Mouse (Mus musculus) midbrain, embryonic 15.5 days (tissue): ENCODE measurements around the gene Hk2. TPM values are rescaled to one million over a fixed set of nuclear protein-coding genes. Genes with fewer than 3 reads are reported as not detected.

Source experiments
- ATAC-seq: fragments of 200-750 bp; cut with Nextera tagmentation; replicated peaks from 2 replicates; pipeline ENCODE4 v1.8.0; 2017; ENCODE audit warnings: moderate TSS enrichment
- H3K27ac ChIP-seq: fragments of 300-500 bp; sonication (generic); 2 replicates; pipeline ENCODE4 v1.5.1; 2015; ENCODE audit warnings: mild to moderate bottlenecking, inconsistent platforms
- H3K27me3 ChIP-seq: fragments of 300-500 bp; sonication (generic); replicated peaks from 2 replicates; pipeline ENCODE4 v1.6.1; 2015; ENCODE audit warnings: inconsistent platforms
- H3K36me3 ChIP-seq: fragments of 300-500 bp; sonication (generic); replicated peaks from 2 replicates; pipeline ENCODE4 v1.6.1; 2015; ENCODE audit warnings: inconsistent platforms
- H3K4me1 ChIP-seq: fragments of 300-500 bp; sonication (generic); 2 replicates; pipeline ENCODE4 v1.6.1; 2015; ENCODE audit warnings: inconsistent platforms
- H3K4me2 ChIP-seq: fragments of 300-500 bp; sonication (generic); 2 replicates; pipeline ENCODE4 v1.6.1; 2015; ENCODE audit warnings: inconsistent platforms, mild to moderate bottlenecking, moderate library complexity
- H3K4me3 ChIP-seq: fragments of 300-500 bp; sonication (generic); 2 replicates; pipeline ENCODE4 v1.5.1; 2015; ENCODE audit warnings: mild to moderate bottlenecking, inconsistent platforms
- H3K9ac ChIP-seq: fragments of 300-500 bp; sonication (generic); 2 replicates; pipeline ENCODE4 v1.6.1; 2015; ENCODE audit warnings: mild to moderate bottlenecking, inconsistent platforms
- H3K9me3 ChIP-seq: fragments of 300-500 bp; sonication (generic); 2 replicates; pipeline ENCODE4 v1.6.1; 2016; ENCODE audit warnings: inconsistent platforms
- WGBS: fragments of 180-500 bp; shearing (Covaris S2); methylation state at CpG from one replicate; pipeline ENCODE4 v1.1.7; 2015; ENCODE audit warnings: mixed read lengths; 5-methylcytosine and 5-hydroxymethylcytosine counted together
- polyA plus RNA-seq: library from polyadenylated mRNA; unstranded; fragments of >200 nt; fragmentation: Nextera tagmentation; extraction: Ambion mirVana; gene quantifications from 2 replicates; pipeline ENCODE4 v1.2.1, GENCODE M21; 2015

Hk2 gene
- polyA plus RNA-seq, 1 experiment from 2014 or later, result 2.2 TPM

- Histone ChIP-seq H3K4me1 (no peaks in the 10 kb centered on the region), H3K4me3 (no peak overlapping the region), H3K9me3 (no peaks in the 10 kb centered on the region), H3K9ac (no peak overlapping the region), H3K4me2 (no peak overlapping the region), H3K36me3 (no peaks in the 10 kb centered on the region), H3K27me3 (no peaks in the 10 kb centered on the region), H3K27ac (no peak overlapping the region)
- 73% methylated on average over 4 of the region's 4 CpGs for WGBS
- ATAC-seq, result no peak
Observed at GRCm38 (mm10) chr6:82766636-82767035, 7.6 kb downstream of the Hk2 start.

- Histone ChIP-seq H3K4me3 (no peak overlapping the region), H3K36me3 (no peaks in the 10 kb centered on the region), H3K4me2 (no peak overlapping the region), H3K9ac (no peak overlapping the region), H3K4me1 (no peaks in the 10 kb centered on the region), H3K9me3 (no peaks in the 10 kb centered on the region), H3K27ac (no peak overlapping the region), H3K27me3 (no peaks in the 10 kb centered on the region)
- WGBS, result 99% methylated on average over 2 of the region's 2 CpGs
- ATAC-seq, result no peak
Observed at GRCm38 (mm10) chr6:82765261-82765660, 9.0 kb downstream of the Hk2 start.

DNA sequence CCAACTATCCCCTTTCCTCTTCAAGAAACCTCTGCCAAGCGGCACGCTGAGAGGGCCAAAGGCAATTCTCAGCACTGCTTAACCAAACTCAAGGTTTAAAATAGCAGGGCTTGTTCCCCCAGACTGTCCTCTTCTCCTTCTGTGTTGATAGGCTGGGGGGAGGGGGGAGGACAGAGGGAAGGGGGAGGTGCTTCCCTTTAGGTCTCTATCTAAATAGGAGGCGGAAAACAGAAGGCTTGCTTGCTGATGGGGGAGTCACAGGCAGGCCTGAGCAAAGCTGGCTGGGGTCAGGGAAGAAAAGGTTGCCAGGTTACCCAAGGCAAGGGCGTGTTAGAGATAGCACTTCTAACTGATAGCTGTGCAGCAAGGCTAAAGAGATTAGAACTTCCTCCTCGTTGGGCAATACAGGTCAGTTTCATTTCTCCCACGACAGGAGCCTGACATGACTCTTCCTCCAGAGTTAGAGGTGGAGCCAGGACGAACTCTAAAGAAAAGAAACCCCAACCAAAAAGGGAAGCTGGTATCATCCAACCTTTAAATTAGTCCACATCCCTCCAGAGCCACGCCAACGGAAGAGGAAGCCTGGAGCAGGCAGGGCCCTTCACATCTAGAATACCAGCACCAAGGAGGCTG is 10.3 kb downstream of the Hk2 start:
- 45% methylated on average over 9 of the region's 9 CpGs for WGBS
- Histone ChIP-seq H3K9ac (no peak overlapping the region), H3K36me3 (no peaks in the 10 kb centered on the region), H3K4me2 (no peak overlapping the region), H3K4me3 (no peak overlapping the region), H3K27me3 (no peaks in the 10 kb centered on the region), H3K27ac (no peak overlapping the region), H3K4me1 (no peaks in the 10 kb centered on the region), H3K9me3 (no peaks in the 10 kb centered on the region)
- no peak for ATAC-seq

- H3K4me2 ChIP-seq, result no peak overlapping the region
- ATAC-seq, result no peak
- H3K9ac ChIP-seq, result no peak overlapping the region
- H3K4me3 ChIP-seq, result no peak overlapping the region
- WGBS, result 66% methylated on average over 2 of the region's 2 CpGs
- no peaks in the 10 kb centered on the region for H3K9me3 ChIP-seq
- no peak overlapping the region for H3K27ac ChIP-seq
- no peaks in the 10 kb centered on the region for H3K36me3 ChIP-seq
- no peaks in the 10 kb centered on the region for H3K4me1 ChIP-seq
- no peaks in the 10 kb centered on the region for H3K27me3 ChIP-seq
Observed at GRCm38 (mm10) chr6:82762728-82763127, 11.5 kb downstream of the Hk2 start.

GRCm38 (mm10) chr6:82760749-82761357 is 13.4 kb downstream of the Hk2 start:
- H3K27ac ChIP-seq, result no peak overlapping the region
- 91% methylated on average over 3 of the region's 3 CpGs for WGBS
- no peaks in the 10 kb centered on the region for H3K9me3 ChIP-seq

DNA sequence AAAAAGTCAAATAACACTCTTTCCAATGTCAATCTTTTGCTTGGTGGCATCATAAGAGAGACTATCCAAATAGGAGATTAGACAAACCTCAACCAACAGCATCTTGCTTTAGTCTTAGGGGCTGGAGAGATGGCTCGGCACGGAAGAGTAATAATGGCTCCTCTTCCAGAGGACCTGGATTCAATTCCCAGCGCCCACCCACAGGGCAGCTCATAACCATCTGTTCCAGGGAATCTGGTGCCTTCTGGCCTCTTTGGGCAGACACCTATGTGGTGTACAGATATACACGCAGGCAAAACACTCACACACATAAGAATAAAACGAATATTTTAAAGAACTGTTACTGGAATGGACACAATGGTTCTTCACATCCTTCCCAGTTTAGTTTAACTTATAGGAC is 15.0 kb downstream of the Hk2 start:
- Histone ChIP-seq H3K4me1 (no peaks in the 10 kb centered on the region), H3K9me3 (no peaks in the 10 kb centered on the region), H3K36me3 (no peaks in the 10 kb centered on the region), H3K4me2 (no peak overlapping the region), H3K9ac (no peak overlapping the region), H3K27me3 (no peaks in the 10 kb centered on the region), H3K27ac (no peak overlapping the region), H3K4me3 (no peak overlapping the region)
- no peak for ATAC-seq
- 97% methylated on average over 5 of the region's 5 CpGs for WGBS

More at GRCm38 (mm10) chr6:82760749-82761357, 13.4 kb downstream of the Hk2 start:
- no peak for ATAC-seq
- Histone ChIP-seq H3K36me3 (no peaks in the 10 kb centered on the region), H3K9ac (no peak overlapping the region), H3K4me2 (no peak overlapping the region), H3K4me1 (no peaks in the 10 kb centered on the region), H3K4me3 (no peak overlapping the region), H3K27me3 (no peaks in the 10 kb centered on the region)

DNA sequence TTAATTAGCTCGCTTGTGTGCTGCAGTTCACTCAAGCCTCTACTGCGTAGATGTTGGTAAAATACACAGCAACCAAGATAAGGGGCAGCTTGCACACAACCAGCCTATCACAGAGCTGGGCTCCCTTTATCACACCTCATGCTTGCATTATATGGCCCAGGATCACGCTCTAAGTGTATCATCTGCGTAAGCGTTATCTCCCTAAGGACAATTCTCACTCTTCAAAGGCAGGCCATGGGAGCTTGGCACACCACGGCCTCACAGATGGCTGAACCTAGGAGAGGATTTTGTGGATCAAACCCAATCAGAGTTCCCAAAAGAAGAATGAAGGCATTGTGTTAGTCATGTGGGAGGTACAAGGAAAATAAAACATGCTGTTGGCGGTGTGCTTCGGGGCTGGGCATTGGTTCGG is 17.4 kb downstream of the Hk2 start:
- H3K27ac ChIP-seq, result no peak overlapping the region
- H3K9ac ChIP-seq, result no peak overlapping the region
- H3K4me2 ChIP-seq, result no peak overlapping the region
- H3K9me3 ChIP-seq, result no peaks in the 10 kb centered on the region
- H3K4me1 ChIP-seq, result no peaks in the 10 kb centered on the region
- ATAC-seq, result no peak
- no peaks in the 10 kb centered on the region for H3K27me3 ChIP-seq
- 82% methylated on average over 9 of the region's 9 CpGs for WGBS
- no peaks in the 10 kb centered on the region for H3K36me3 ChIP-seq
- no peak overlapping the region for H3K4me3 ChIP-seq

- no peak overlapping the region for H3K9ac ChIP-seq
Observed at GRCm38 (mm10) chr6:82756216-82756615, 18.0 kb downstream of the Hk2 start.

DNA sequence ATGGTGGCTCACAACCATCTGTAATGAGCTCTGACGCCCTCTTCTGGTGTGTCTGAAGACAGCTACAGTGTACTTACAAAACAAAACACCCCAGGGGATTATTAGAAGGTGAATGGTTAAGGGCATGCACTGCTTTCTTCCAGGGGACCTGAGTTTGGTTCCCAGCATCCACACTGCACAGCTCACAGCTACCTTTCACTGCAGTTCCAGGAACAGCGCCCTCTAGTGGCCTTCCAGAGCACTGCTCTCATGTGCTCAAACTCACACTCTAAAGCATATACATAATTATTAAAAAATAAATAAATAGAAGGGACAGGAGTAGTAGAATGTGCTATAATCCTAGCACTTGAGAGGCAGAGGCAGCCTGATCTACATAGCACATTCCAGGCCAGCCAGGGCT is 18.9 kb downstream of the Hk2 start:
- Histone ChIP-seq H3K4me1 (no peaks in the 10 kb centered on the region), H3K27me3 (no peaks in the 10 kb centered on the region), H3K27ac (no peak overlapping the region), H3K9ac (no peak overlapping the region), H3K36me3 (no peaks in the 10 kb centered on the region), H3K4me2 (no peak overlapping the region), H3K9me3 (no peaks in the 10 kb centered on the region), H3K4me3 (no peak overlapping the region)
- 45% methylated on average over 2 of the region's 2 CpGs for WGBS
- ATAC-seq, result no peak

More at GRCm38 (mm10) chr6:82756216-82756615, 18.0 kb downstream of the Hk2 start:
- ATAC-seq, result no peak
- no peak overlapping the region for H3K4me2 ChIP-seq
- no peak overlapping the region for H3K4me3 ChIP-seq
- 96% methylated on average over 7 of the region's 7 CpGs for WGBS
- H3K36me3 ChIP-seq, result no peaks in the 10 kb centered on the region
- H3K27me3 ChIP-seq, result no peaks in the 10 kb centered on the region
- H3K9me3 ChIP-seq, result no peaks in the 10 kb centered on the region
- no peak overlapping the region for H3K27ac ChIP-seq
- no peaks in the 10 kb centered on the region for H3K4me1 ChIP-seq

- H3K4me2 ChIP-seq, result no peak overlapping the region
- H3K9ac ChIP-seq, result no peak overlapping the region
- no peak for ATAC-seq
- H3K4me1 ChIP-seq, result no peaks in the 10 kb centered on the region
- WGBS, result 96% methylated on average over 6 of the region's 6 CpGs
- no peaks in the 10 kb centered on the region for H3K9me3 ChIP-seq
- H3K36me3 ChIP-seq, result no peaks in the 10 kb centered on the region
- no peak overlapping the region for H3K4me3 ChIP-seq
- no peak overlapping the region for H3K27ac ChIP-seq
- no peaks in the 10 kb centered on the region for H3K27me3 ChIP-seq
Observed at GRCm38 (mm10) chr6:82754769-82755168, 19.5 kb downstream of the Hk2 start.

GRCm38 (mm10) chr6:82753638-82754361 is 20.5 kb downstream of the Hk2 start:
- H3K36me3 ChIP-seq, result no peaks in the 10 kb centered on the region
- no peaks in the 10 kb centered on the region for H3K4me1 ChIP-seq
- H3K4me2 ChIP-seq, result no peak overlapping the region
- H3K27ac ChIP-seq, result no peak overlapping the region
- no peaks in the 10 kb centered on the region for H3K27me3 ChIP-seq
- H3K4me3 ChIP-seq, result no peak overlapping the region
- no peak overlapping the region for H3K9ac ChIP-seq
- ATAC-seq, result no peak
- no peaks in the 10 kb centered on the region for H3K9me3 ChIP-seq
- WGBS, result 92% methylated on average over 14 of the region's 14 CpGs

DNA sequence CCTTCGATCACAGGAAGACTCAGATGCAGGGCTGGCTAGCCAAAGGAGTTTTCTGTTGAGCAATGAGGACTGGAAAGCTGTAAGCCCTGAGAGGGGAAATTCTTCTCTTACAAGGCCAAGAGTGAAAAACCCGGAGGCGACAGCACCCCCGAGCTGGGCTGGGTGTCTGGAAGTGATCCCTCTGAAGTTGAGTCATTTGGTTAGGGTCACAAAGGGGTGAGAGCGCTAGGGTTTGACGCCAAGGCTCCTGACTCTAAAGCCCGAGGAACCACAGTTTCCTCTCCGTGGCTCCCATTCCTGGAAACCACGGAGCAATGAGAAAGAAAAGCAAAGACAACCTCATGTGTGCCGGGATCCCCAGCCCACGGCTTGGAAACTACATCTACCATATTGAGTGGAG is 21.2 kb downstream of the Hk2 start:
- H3K4me1 ChIP-seq, result no peaks in the 10 kb centered on the region
- no peak overlapping the region for H3K4me3 ChIP-seq
- no peaks in the 10 kb centered on the region for H3K9me3 ChIP-seq
- no peak overlapping the region for H3K27ac ChIP-seq
- H3K4me2 ChIP-seq, result no peak overlapping the region
- WGBS, result 88% methylated on average over 11 of the region's 11 CpGs
- no peaks in the 10 kb centered on the region for H3K36me3 ChIP-seq
- no peak for ATAC-seq
- H3K27me3 ChIP-seq, result no peaks in the 10 kb centered on the region
- no peak overlapping the region for H3K9ac ChIP-seq

DNA sequence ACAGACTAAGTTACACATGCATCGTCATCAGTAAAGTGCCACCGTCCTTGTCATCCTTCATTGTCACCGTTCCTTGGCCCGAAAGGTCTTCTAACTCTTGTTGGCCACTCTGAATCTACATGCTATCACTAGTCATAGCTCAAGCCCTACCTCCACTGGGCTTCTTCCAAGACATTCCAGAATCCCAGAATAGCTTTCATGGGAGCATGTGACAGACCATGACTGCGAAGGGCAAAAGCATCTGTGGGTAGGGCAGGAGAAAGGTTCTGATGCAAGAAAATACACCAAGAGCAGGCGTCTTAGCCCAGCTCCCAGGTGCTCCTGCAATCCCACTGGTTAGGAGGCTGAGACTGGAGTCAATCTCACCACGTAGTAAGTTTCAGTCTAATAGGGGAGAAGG is 22.5 kb downstream of the Hk2 start:
- H3K36me3 ChIP-seq, result no peaks in the 10 kb centered on the region

More for the DNA sequence above, 22.5 kb downstream of the Hk2 start:
- Histone ChIP-seq H3K9me3 (no peaks in the 10 kb centered on the region), H3K4me3 (no peak overlapping the region), H3K27me3 (no peaks in the 10 kb centered on the region), H3K4me1 (no peaks in the 10 kb centered on the region), H3K9ac (no peak overlapping the region), H3K27ac (no peak overlapping the region), H3K4me2 (no peak overlapping the region)
- no peak for ATAC-seq
- over 99% methylated on average over 7 of the region's 7 CpGs for WGBS
